8 mouse cellular contexts compared by ENCODE assay signal in the genomic region with DNA sequence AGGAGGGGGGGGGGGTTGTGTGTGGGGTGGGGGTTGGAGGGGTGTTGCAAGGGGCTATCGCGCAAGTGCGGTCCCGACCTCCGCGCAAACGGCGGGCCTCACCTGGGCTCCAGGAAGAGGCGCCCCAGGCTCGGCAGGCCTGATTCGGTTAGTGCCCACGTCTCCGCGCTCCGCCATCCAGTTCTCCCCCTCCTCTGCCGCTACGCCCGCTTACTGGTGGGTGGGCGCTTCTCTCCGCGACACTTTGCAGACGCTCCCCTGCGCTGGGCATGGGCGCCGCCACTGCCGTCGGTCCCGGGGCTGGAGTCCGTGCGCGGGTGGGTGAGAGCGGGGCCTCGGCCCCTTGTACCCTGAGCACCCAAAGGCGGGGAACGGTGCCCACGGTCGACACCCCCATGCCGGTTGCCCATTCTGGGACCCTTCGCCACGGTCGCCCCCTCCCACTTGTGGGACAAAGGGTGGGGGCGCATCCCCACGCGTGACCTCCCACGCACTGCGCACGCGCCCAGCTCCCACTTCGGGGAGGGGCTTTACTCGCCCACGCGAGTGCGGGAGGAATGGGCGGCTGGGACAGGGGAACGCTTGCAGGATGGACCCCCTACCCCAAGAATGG. TPM values are rescaled to one million over a fixed set of nuclear protein-coding genes. Genes with fewer than 3 reads are reported as not detected.
A peak's percentile ranks its signal among the peaks of the same experiment; 100 is the strongest.
DNase-seq lines count a peak whose midpoint lies in the region; ATAC-seq and TF ChIP-seq lines count a peak whose summit lies in the region.

No protein-coding gene starts in this region.

- H3K4me3 ChIP-seq in erythroblast, embryonic 14.5 days (replicated peaks) = peak overlapping the region; percentile 1
- H3K4me3 ChIP-seq in testis, adult 2 months (ENCODE audit: control insufficient read depth, low read depth, low read length) = peak overlapping the region; percentile 88
- peak overlapping the region; percentile 48 for H3K4me3 ChIP-seq in midbrain, embryonic 12.5 days

- TF ChIP-seq POLR2A in testis, adult 2 months (IDR thresholded peaks at IDR 0.05; ENCODE audit: control insufficient read depth, low read depth, low read length) = 0 out of 2 replicates have a peak, but pooled peaks have one; percentile 1

- peak overlapping the region; percentile 63; the same call in 1 of the 2 replicates for H3K27ac ChIP-seq in testis, adult 2 months (ENCODE audit: control insufficient read depth, insufficient read depth, low read depth, low read length)
- no peak overlapping the region for H3K27ac ChIP-seq in midbrain, embryonic 12.5 days (replicated peaks)

- peak overlapping the region; percentile 62 for H3K4me2 ChIP-seq in midbrain, embryonic 12.5 days (replicated peaks)

- H3K9me3 ChIP-seq in erythroblast, embryonic 14.5 days (ENCODE audit: control insufficient read depth, low read length) = peaks cover 18% of the 10 kb centered on the region; the same call in 1 of the 2 replicates
- no peaks in the 10 kb centered on the region for H3K9me3 ChIP-seq in midbrain, embryonic 12.5 days

- H3K36me3 ChIP-seq in erythroblast, embryonic 14.5 days (ENCODE audit: control insufficient read depth) = no peaks in the 10 kb centered on the region
- no peaks in the 10 kb centered on the region for H3K36me3 ChIP-seq in testis, adult 2 months (ENCODE audit: control insufficient read depth, insufficient read depth, low read length)
- no peaks in the 10 kb centered on the region for H3K36me3 ChIP-seq in midbrain, embryonic 12.5 days

- H3K4me1 ChIP-seq in erythroblast, embryonic 14.5 days (ENCODE audit: control insufficient read depth) = peaks cover 30% of the 10 kb centered on the region
- H3K4me1 ChIP-seq in testis, adult 2 months (ENCODE audit: control insufficient read depth, insufficient read depth, low read length) = peaks cover 56% of the 10 kb centered on the region
- peaks cover 47% of the 10 kb centered on the region for H3K4me1 ChIP-seq in midbrain, embryonic 12.5 days

- TF ChIP-seq CTCF in testis, adult 2 months (IDR thresholded peaks at IDR 0.05; ENCODE audit: control insufficient read depth, insufficient read depth, insufficient replicate concordance, low read depth, low read length) = no peak

- ATAC-seq in erythroblast, adult 5-6 weeks (replicated peaks; ENCODE audit: low FRiP score, poor library complexity, severe bottlenecking) = no peak
- no peak for ATAC-seq in midbrain, embryonic 12.5 days (ENCODE audit: low FRiP score, low read depth)

- peaks cover 81% of the 10 kb centered on the region for H3K27me3 ChIP-seq in erythroblast, embryonic 14.5 days (ENCODE audit: control insufficient read depth)
- no peaks in the 10 kb centered on the region for H3K27me3 ChIP-seq in testis, adult 2 months (ENCODE audit: control insufficient read depth, insufficient read depth, low read length)
- peaks cover 70% of the 10 kb centered on the region for H3K27me3 ChIP-seq in midbrain, embryonic 12.5 days

- DNase-seq in testis, postnatal 14 days (ENCODE audit: low spot score) = no peak
- DNase-seq in kidney, postnatal 4 days = peak; percentile 54 to 72
- DNase-seq in urinary bladder, adult 2 months (ENCODE audit: low spot score) = no peak
- no peak for DNase-seq in MN1 (ENCODE audit: low spot score)

- H3K9ac ChIP-seq in midbrain, embryonic 12.5 days (replicated peaks) = peak overlapping the region; percentile 56

- 3% methylated on average over 46 of the region's 55 CpGs for WGBS in midbrain, embryonic 12.5 days

RNA-seq across cellular contexts. Expression of gene U2af2, which starts 5.2 kb away (rescaled TPM):
- 43.1 and 44.9 TPM in 2 replicates for polyA plus RNA-seq in erythroblast, embryonic 14.5 days (2012)
- 42.3 and 45.8 TPM in 2 replicates for total RNA-seq in erythroblast, adult 5-6 weeks (2015; ENCODE audit: low replicate concordance)
- total RNA-seq in erythroblast, adult 5-6 weeks (2017; ENCODE audit: low replicate concordance) = 48.8 and 56.9 TPM in 2 replicates
- polyA plus RNA-seq in testis, adult 2 months (2012; rRNA removed) = 85.7 and 88.5 TPM in 2 replicates
- polyA plus RNA-seq in midbrain, embryonic 12.5 days (2016; fragmentation: Nextera tagmentation; extraction: Ambion mirVana) = 148 and 160 TPM in 2 replicates
- polyA plus RNA-seq in urinary bladder, adult 2 months (2012; rRNA removed) = 160 and 166 TPM in 2 replicates

RNA-seq across cellular contexts. Expression of gene Zfp580, which starts 5.4 kb away (rescaled TPM):
- 0.10 and 0.26 TPM in 2 replicates for polyA plus RNA-seq in erythroblast, embryonic 14.5 days (2012)
- total RNA-seq in erythroblast, adult 5-6 weeks (2015; ENCODE audit: low replicate concordance) = not detected in 2 replicates
- 0.26 TPM in 1 of 2 replicates, not detected in the other for total RNA-seq in erythroblast, adult 5-6 weeks (2017; ENCODE audit: low replicate concordance)
- polyA plus RNA-seq in testis, adult 2 months (2012; rRNA removed) = 9.4 and 11.1 TPM in 2 replicates
- polyA plus RNA-seq in midbrain, embryonic 12.5 days (2016; fragmentation: Nextera tagmentation; extraction: Ambion mirVana) = 54.6 and 56.3 TPM in 2 replicates
- polyA plus RNA-seq in urinary bladder, adult 2 months (2012; rRNA removed) = 12.1 and 19.8 TPM in 2 replicates

RNA-seq across cellular contexts. Expression of gene Zfp784, which starts 18.5 kb away (rescaled TPM):
- polyA plus RNA-seq in erythroblast, embryonic 14.5 days (2012) = 0.06 and 0.09 TPM in 2 replicates
- not detected in 2 replicates for total RNA-seq in erythroblast, adult 5-6 weeks (2015; ENCODE audit: low replicate concordance)
- 0.84 TPM in 1 of 2 replicates, not detected in the other for total RNA-seq in erythroblast, adult 5-6 weeks (2017; ENCODE audit: low replicate concordance)
- 4.3 and 5.2 TPM in 2 replicates for polyA plus RNA-seq in testis, adult 2 months (2012; rRNA removed)
- polyA plus RNA-seq in midbrain, embryonic 12.5 days (2016; fragmentation: Nextera tagmentation; extraction: Ambion mirVana) = 5.4 and 5.8 TPM in 2 replicates
- polyA plus RNA-seq in urinary bladder, adult 2 months (2012; rRNA removed) = 9.5 and 9.6 TPM in 2 replicates

RNA-seq across cellular contexts. Expression of gene 4632433K11Rik, which starts 22.8 kb away (rescaled TPM):
- polyA plus RNA-seq in erythroblast, embryonic 14.5 days (2012) = not detected in 2 replicates
- total RNA-seq in erythroblast, adult 5-6 weeks (2015; ENCODE audit: low replicate concordance) = not detected in 2 replicates
- total RNA-seq in erythroblast, adult 5-6 weeks (2017; ENCODE audit: low replicate concordance) = 0.60 TPM in 1 of 2 replicates, not detected in the other
- not detected in 2 replicates for polyA plus RNA-seq in testis, adult 2 months (2012; rRNA removed)
- polyA plus RNA-seq in midbrain, embryonic 12.5 days (2016; fragmentation: Nextera tagmentation; extraction: Ambion mirVana) = not detected in 2 replicates
- not detected in 2 replicates for polyA plus RNA-seq in urinary bladder, adult 2 months (2012; rRNA removed)

RNA-seq across cellular contexts. Expression of gene Epn1, which starts 23.3 kb away (rescaled TPM):
- polyA plus RNA-seq in erythroblast, embryonic 14.5 days (2012) = 227 and 231 TPM in 2 replicates
- total RNA-seq in erythroblast, adult 5-6 weeks (2015; ENCODE audit: low replicate concordance) = 42.2 and 42.5 TPM in 2 replicates
- 51.2 and 86.8 TPM in 2 replicates for total RNA-seq in erythroblast, adult 5-6 weeks (2017; ENCODE audit: low replicate concordance)
- polyA plus RNA-seq in testis, adult 2 months (2012; rRNA removed) = 91.7 and 103 TPM in 2 replicates
- 67.3 and 69.8 TPM in 2 replicates for polyA plus RNA-seq in midbrain, embryonic 12.5 days (2016; fragmentation: Nextera tagmentation; extraction: Ambion mirVana)
- 82.8 and 93.1 TPM in 2 replicates for polyA plus RNA-seq in urinary bladder, adult 2 months (2012; rRNA removed)

Comparison
In these comparisons a context has a peak if more than half of its experiments do, and no peak if none do; other contexts are left out.
1. H3K4me3 ChIP-seq: peak in every context shown above with its lines; median percentile 88 in testis, adult 2 months; 48 in midbrain, embryonic 12.5 days; 1 in erythroblast, embryonic 14.5 days.
2. DNase-seq: peak in kidney, postnatal 4 days (2 of 2); none in testis, postnatal 14 days (single experiment), urinary bladder, adult 2 months (single experiment) and MN1 (single experiment).